Mouse (Mus musculus): ENCODE results near the gene Tbc1d8. TPM values are rescaled to one million over a fixed set of nuclear protein-coding genes. Genes with fewer than 3 reads are reported as not detected.
A peak's percentile ranks its signal among the peaks of the same experiment; 100 is the strongest.

Tbc1d8 gene
- total and polyA plus RNA-seq, 2 experiments from 2014 or later, result 7.7 to 19.3 TPM

DNA sequence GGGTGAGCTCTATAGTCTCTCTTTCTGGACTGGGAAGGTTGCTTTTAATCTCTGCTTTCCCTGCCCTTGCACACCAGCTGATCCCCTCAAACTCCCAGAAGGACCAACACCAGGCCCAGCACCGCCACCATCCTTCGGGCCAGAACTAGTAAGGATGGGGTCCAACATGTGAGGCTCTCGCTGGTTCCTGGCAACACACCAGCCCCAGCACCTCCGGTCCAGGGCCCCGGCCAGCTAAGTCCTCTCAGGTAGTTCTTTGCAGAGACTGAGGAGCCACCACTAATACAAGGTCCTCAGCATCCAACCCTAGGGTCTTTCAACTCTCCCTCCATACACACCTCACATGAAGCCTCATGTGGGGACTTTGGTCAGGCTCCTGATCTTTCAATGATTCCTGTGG is 29.7 kb downstream of the Tbc1d8 start:
- 94% methylated on average over 5 of the region's 5 CpGs for WGBS
- no peak overlapping the region for H3K27ac ChIP-seq (ENCODE audit: low read depth, low read length)
- no peak for DNase-seq

DNA sequence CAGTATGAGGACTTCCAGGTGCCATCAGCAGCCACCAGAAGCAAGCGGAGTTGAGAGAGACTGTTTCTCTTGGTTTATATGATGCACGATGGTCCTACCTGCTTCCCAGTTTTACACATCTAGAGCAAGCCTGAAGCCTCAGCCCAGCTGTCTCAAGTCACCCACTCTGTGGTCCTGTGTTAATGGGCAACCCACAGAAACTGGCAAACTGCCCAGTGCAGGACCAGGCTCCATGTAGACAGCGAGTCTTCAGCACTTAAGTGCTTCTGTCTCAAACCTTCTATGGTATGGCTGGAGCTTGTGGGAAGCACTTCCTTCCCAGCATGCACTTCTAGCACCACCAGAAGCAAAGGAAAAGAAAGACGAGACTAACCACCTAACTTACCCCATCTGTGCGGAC is 30.3 kb downstream of the Tbc1d8 start:
- 86% methylated on average over 5 of the region's 5 CpGs for WGBS
- no peak overlapping the region for H3K4me3 ChIP-seq (ENCODE audit: low read depth, low read length)

More for the DNA sequence above, 29.7 kb downstream of the Tbc1d8 start:
- Histone ChIP-seq H3K9me3 (ENCODE audit: low read length) (no peaks in the 10 kb centered on the region), H3K36me3 (ENCODE audit: insufficient read depth) (no peaks in the 10 kb centered on the region), H3K27me3 (ENCODE audit: insufficient read depth, low read length) (no peaks in the 10 kb centered on the region), H3K4me3 (ENCODE audit: low read depth, low read length) (no peak overlapping the region), H3K4me2 (ENCODE audit: low read depth) (no peak overlapping the region), H3K9ac (no peak overlapping the region), H3K4me1 (ENCODE audit: insufficient read depth) (peaks cover 13% of the 10 kb centered on the region)
- TF ChIP-seq CTCF (IDR thresholded peaks at IDR 0.05; ENCODE audit: low read depth), result no peak
- no peak for ATAC-seq

DNA sequence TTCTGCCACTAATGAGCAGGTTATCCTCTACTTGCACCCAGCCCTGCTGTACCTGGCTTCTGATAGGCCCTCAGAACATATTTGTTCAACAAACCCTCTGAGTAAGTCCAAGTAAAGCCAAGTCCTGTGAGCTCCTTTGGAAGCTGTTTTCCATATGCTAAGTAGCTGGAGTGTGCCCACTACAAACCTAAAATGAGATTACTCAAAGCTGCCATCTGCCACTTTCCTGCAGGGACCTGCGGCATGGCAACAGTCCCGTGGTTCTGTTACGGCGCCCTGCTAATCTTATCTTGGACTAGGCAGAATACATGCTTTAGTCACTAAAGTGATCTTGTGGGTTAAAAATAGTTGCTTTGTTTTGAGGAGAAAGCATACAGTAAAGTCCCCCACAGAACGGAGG is 32.4 kb downstream of the Tbc1d8 start:
- no peak overlapping the region for H3K4me2 ChIP-seq (ENCODE audit: low read depth)
- no peaks in the 10 kb centered on the region for H3K27me3 ChIP-seq (ENCODE audit: insufficient read depth, low read length)
- H3K4me1 ChIP-seq (ENCODE audit: insufficient read depth), result peaks cover 25% of the 10 kb centered on the region
- TF ChIP-seq CTCF (IDR thresholded peaks at IDR 0.05; ENCODE audit: low read depth), result no peak
- H3K36me3 ChIP-seq (ENCODE audit: insufficient read depth), result no peaks in the 10 kb centered on the region
- no peaks in the 10 kb centered on the region for H3K9me3 ChIP-seq (ENCODE audit: low read length)
- H3K4me3 ChIP-seq (ENCODE audit: low read depth, low read length), result no peak overlapping the region
- H3K27ac ChIP-seq (ENCODE audit: low read depth, low read length), result peak overlapping the region; percentile 48
- 31% methylated on average over 5 of the region's 5 CpGs for WGBS
- no peak overlapping the region for H3K9ac ChIP-seq
- DNase-seq (peak; percentile 72), ATAC-seq (peak; percentile 73)

More for the DNA sequence above, 30.3 kb downstream of the Tbc1d8 start:
- no peak for ATAC-seq
- H3K27ac ChIP-seq (ENCODE audit: low read depth, low read length), result no peak overlapping the region
- H3K36me3 ChIP-seq (ENCODE audit: insufficient read depth), result no peaks in the 10 kb centered on the region
- peaks cover 19% of the 10 kb centered on the region for H3K4me1 ChIP-seq (ENCODE audit: insufficient read depth)
- no peaks in the 10 kb centered on the region for H3K9me3 ChIP-seq (ENCODE audit: low read length)
- H3K9ac ChIP-seq, result no peak overlapping the region
- H3K27me3 ChIP-seq (ENCODE audit: insufficient read depth, low read length), result no peaks in the 10 kb centered on the region
- no peak for DNase-seq
- H3K4me2 ChIP-seq (ENCODE audit: low read depth), result no peak overlapping the region
- no peak for TF ChIP-seq CTCF (IDR thresholded peaks at IDR 0.05; ENCODE audit: low read depth)

DNA sequence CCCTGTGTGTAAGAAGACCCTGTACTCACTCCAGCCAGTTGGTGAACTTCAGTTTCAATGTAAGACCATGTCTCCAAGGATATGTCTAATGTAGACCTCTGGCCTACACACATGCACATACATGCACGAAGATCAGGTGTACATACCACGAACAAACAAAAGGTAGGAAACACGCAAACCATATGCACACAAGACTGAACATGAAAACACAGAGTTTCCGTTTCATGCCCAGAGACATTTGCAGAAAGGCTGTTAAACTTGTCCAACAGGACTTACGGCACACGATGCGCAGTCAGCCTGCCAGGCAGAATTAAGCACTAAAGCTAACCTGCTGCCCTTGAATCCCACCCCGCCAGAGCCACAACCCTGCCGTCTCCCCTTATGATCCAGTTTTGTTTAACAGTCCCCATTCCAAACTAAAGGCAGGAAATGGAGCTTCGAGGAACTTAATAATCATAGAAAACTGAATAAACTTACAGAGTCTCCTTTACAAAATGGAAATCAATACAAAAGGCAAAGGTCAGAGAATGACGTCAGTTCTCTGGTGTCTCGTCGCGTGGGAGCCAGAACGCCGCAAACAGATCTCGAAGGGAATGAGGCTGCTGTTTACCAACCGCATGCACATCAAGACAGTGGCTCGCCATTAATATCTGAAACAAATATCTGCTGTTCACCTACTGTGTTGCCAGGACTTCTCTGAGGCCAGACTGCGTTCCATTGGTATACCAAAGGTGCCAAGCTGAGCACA is 33.1 kb downstream of the Tbc1d8 start:
- Histone ChIP-seq H3K9me3 (ENCODE audit: low read length) (no peaks in the 10 kb centered on the region), H3K27me3 (ENCODE audit: insufficient read depth, low read length) (no peaks in the 10 kb centered on the region), H3K27ac (ENCODE audit: low read depth, low read length) (peak overlapping the region; percentile 35; the same call in 1 of the 2 replicates), H3K4me3 (ENCODE audit: low read depth, low read length) (no peak overlapping the region), H3K4me1 (ENCODE audit: insufficient read depth) (peaks cover 26% of the 10 kb centered on the region), H3K4me2 (ENCODE audit: low read depth) (no peak overlapping the region), H3K9ac (no peak overlapping the region), H3K36me3 (ENCODE audit: insufficient read depth) (no peaks in the 10 kb centered on the region)
- TF ChIP-seq CTCF (IDR thresholded peaks at IDR 0.05; ENCODE audit: low read depth), result no peak
- DNase-seq (no peak), ATAC-seq (no peak)
- WGBS, result 78% methylated on average over 20 of the region's 20 CpGs

DNA sequence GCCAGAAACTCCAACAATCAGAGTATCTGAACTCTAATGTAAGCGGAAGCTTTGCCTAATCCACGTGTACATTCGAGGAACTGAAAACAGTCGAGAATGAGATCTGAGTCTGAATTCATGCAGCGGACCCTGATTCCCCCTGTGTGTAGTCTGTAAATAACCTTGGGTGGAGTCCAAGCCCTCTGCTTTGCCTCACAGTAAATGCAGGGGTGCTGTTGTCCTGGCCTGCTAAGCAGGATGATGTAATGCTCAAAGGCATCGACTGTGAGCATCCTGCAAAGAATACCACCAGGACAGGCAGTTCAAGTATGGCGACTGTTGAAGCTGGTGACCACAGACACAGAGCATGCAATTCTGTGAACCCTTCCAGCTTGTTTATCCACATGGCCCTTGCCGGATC is 34.8 kb downstream of the Tbc1d8 start:
- ATAC-seq, result no peak
- H3K4me3 ChIP-seq (ENCODE audit: low read depth, low read length), result no peak overlapping the region
- no peak for TF ChIP-seq CTCF (IDR thresholded peaks at IDR 0.05; ENCODE audit: low read depth)
- H3K27ac ChIP-seq (ENCODE audit: low read depth, low read length), result no peak overlapping the region
- DNase-seq, result no peak
- peaks cover 28% of the 10 kb centered on the region for H3K4me1 ChIP-seq (ENCODE audit: insufficient read depth)
- H3K9me3 ChIP-seq (ENCODE audit: low read length), result no peaks in the 10 kb centered on the region
- H3K36me3 ChIP-seq (ENCODE audit: insufficient read depth), result no peaks in the 10 kb centered on the region
- H3K4me2 ChIP-seq (ENCODE audit: low read depth), result no peak overlapping the region
- H3K9ac ChIP-seq, result no peak overlapping the region
- H3K27me3 ChIP-seq (ENCODE audit: insufficient read depth, low read length), result no peaks in the 10 kb centered on the region
- 25% methylated on average over 8 of the region's 8 CpGs for WGBS

DNA sequence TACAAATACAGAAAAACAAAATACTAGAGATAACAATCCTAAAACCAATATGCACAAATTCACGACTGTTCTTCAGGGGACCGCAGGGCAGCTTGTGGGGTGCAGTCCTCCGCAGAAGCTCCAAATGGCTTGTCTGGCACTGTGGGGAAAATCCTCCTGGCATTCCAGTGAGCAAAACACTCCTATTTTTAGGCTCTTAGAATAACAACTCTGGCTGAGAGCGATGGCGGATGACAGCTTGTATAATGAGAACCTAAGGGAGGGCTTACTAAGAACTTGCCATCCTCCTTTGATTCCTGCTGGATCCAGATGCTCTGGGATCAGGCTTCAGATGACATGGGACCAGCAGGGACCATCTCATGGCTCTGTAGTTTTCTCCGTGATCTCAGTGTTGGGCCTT is 36.9 kb downstream of the Tbc1d8 start:
- Histone ChIP-seq H3K27ac (ENCODE audit: low read depth, low read length) (peak overlapping the region; percentile 54; the same call in 1 of the 2 replicates), H3K4me3 (ENCODE audit: low read depth, low read length) (no peak overlapping the region), H3K36me3 (ENCODE audit: insufficient read depth) (no peaks in the 10 kb centered on the region), H3K9me3 (ENCODE audit: low read length) (no peaks in the 10 kb centered on the region), H3K27me3 (ENCODE audit: insufficient read depth, low read length) (no peaks in the 10 kb centered on the region), H3K4me2 (ENCODE audit: low read depth) (no peak overlapping the region), H3K9ac (no peak overlapping the region), H3K4me1 (ENCODE audit: insufficient read depth) (peaks cover 28% of the 10 kb centered on the region)
- ATAC-seq (peak; percentile 52), DNase-seq (peak; percentile 69)
- TF ChIP-seq CTCF (IDR thresholded peaks at IDR 0.05; ENCODE audit: low read depth), result no peak
- 46% methylated on average over 6 of the region's 6 CpGs for WGBS

DNA sequence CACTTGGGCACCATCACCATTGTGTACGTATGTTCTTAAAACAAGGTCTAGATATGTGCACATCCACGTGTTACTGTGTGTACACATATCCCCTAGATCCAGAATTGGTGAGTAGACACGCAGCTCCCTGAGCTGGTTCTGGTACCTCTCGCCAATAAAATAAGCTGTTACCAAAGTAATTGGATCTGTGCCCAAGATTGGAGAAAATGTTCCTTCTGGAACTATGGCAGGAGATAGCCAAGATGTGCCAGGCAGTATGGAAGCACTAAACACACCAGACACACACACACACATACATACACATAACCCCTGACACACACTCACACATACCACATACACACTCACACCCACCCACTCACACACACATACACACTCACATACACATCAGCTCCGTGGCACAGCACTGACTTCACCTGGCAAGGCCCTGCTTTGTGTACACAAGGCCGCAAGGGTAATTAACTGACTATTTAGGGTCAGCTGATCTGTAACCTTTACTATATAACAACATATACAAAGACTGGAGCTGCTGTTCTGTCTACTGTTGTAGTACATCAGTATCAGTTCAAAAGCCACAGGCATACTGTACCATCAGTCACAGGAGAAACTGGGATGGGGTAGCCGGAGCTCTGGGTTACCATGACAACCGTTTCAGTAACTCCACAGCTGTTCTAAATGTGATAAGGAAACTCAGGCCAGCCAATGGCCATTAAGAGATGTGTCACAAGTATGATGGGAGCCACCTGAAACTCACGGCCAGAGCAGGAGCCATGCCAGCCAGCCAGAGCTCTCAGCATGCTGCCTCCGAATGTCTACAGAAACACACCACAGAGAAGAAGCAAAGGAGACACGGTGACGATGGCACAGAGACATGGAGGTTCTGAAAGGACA is 38.6 kb downstream of the Tbc1d8 start:
- DNase-seq (peak; percentile 54), ATAC-seq (peak; percentile 67)
- no peak overlapping the region for H3K4me3 ChIP-seq (ENCODE audit: low read depth, low read length)
- TF ChIP-seq CTCF (IDR thresholded peaks at IDR 0.05; ENCODE audit: low read depth), result no peak
- H3K4me1 ChIP-seq (ENCODE audit: insufficient read depth), result peaks cover 21% of the 10 kb centered on the region
- no peak overlapping the region for H3K4me2 ChIP-seq (ENCODE audit: low read depth)
- H3K36me3 ChIP-seq (ENCODE audit: insufficient read depth), result no peaks in the 10 kb centered on the region
- 0 out of 2 replicates have a peak overlapping the region, but pooled peaks have one; percentile 5 for H3K27ac ChIP-seq (ENCODE audit: low read depth, low read length)
- no peaks in the 10 kb centered on the region for H3K9me3 ChIP-seq (ENCODE audit: low read length)
- no peaks in the 10 kb centered on the region for H3K27me3 ChIP-seq (ENCODE audit: insufficient read depth, low read length)
- H3K9ac ChIP-seq, result no peak overlapping the region
- WGBS, result 54% methylated on average over 12 of the region's 12 CpGs

Measured in forebrain, postnatal 0 days (tissue).